ENCODE assay signal across 18 mouse cellular contexts in genomic region chr7:27459640-27460039, GRCm38 (mm10). TPM values are rescaled to one million over a fixed set of nuclear protein-coding genes. Genes with fewer than 3 reads are reported as not detected.
DNase-seq lines count a peak whose midpoint lies in the region; ATAC-seq and TF ChIP-seq lines count a peak whose summit lies in the region.
"Had no signal": no experiment of that assay in that cellular context is flagged by ENCODE, and none has a peak within 500 bp of the region (broad histone marks: within the 10 kb centered on the region; RNA-seq: fewer than 3 reads in every experiment).

No protein-coding gene starts in this region.

- peak; percentile 35; the same call in 1 of the 2 replicates for TF ChIP-seq EP300 in liver, embryonic 14.5 days (IDR thresholded peaks at IDR 0.05; ENCODE audit: low read depth)

- no peaks in the 10 kb centered on the region for H3K9me3 ChIP-seq in liver, embryonic 11.5 days (ENCODE audit: control insufficient read depth, low read length)
- no peaks in the 10 kb centered on the region for H3K9me3 ChIP-seq in liver, embryonic 14.5 days (ENCODE audit: control insufficient read depth, low read length)
- H3K9me3 ChIP-seq: heart, embryonic 15.5 days had no signal

- no peak overlapping the region for H3K4me3 ChIP-seq in liver, embryonic 11.5 days (ENCODE audit: low read depth, low read length)
- no peak overlapping the region for H3K4me3 ChIP-seq in liver, embryonic 14.5 days (ENCODE audit: insufficient read depth in 1 of 2, low read depth in 2 of 2, low read length in 2 of 2)
- H3K4me3 ChIP-seq: embryonic facial prominence, embryonic 10.5 days; gastrocnemius, adult 2 months; heart, embryonic 15.5 days; hindbrain, embryonic 10.5 days had no signal

- WGBS in liver, embryonic 11.5 days, result 49% methylated on average over 5 of the region's 5 CpGs
- 21% methylated on average over 5 of the region's 5 CpGs for WGBS in liver, embryonic 14.5 days (ENCODE audit: insufficient replicate concordance)

- H3K9ac ChIP-seq in liver, embryonic 11.5 days (ENCODE audit: low read depth, low read length), result no peak overlapping the region
- no peak overlapping the region for H3K9ac ChIP-seq in liver, embryonic 14.5 days (replicated peaks)
- H3K9ac ChIP-seq: heart, embryonic 15.5 days; hindbrain, embryonic 14.5 days had no signal

- DNase-seq in liver, embryonic 11.5 days (ENCODE audit: low spot score), result no peak
- no peak for DNase-seq in liver
- no peak for DNase-seq in liver, embryonic 14.5 days (ENCODE audit: low read depth in 3 of 3, low spot score in 3 of 3)
- DNase-seq in cerebellum, adult 11-12 months, result no peak
- no peak for DNase-seq in cerebellum, postnatal 25 days
- DNase-seq: adrenal gland, postnatal 10 days; cerebellum, adult 18-20 months; cerebellum, adult 9-11 months; gastrocnemius, adult 2 months; gastrocnemius, postnatal 25 days; heart, postnatal 14 days had no signal

- peak; percentile 45 for ATAC-seq in liver, embryonic 11.5 days (replicated peaks; ENCODE audit: low FRiP score)
- peak; percentile 29 for ATAC-seq in liver, embryonic 14.5 days (ENCODE audit: insufficient read depth)
- ATAC-seq in megakaryocyte progenitor cell, adult 5-6 weeks (replicated peaks; ENCODE audit: poor library complexity), result peak; percentile 26
- ATAC-seq: forebrain, embryonic 14.5 days had no signal

- TF ChIP-seq CTCF in liver, embryonic 14.5 days (IDR thresholded peaks at IDR 0.05; ENCODE audit: low read depth), result no peak

- no peak overlapping the region for H3K4me2 ChIP-seq in liver, embryonic 11.5 days
- H3K4me2 ChIP-seq in liver, embryonic 14.5 days (ENCODE audit: low read depth), result no peak overlapping the region
- H3K4me2 ChIP-seq: heart, embryonic 15.5 days; hindbrain, embryonic 14.5 days had no signal

- no peaks in the 10 kb centered on the region for H3K27me3 ChIP-seq in liver, embryonic 11.5 days (replicated peaks; ENCODE audit: control insufficient read depth, insufficient read depth, low read length)
- no peaks in the 10 kb centered on the region for H3K27me3 ChIP-seq in liver, embryonic 14.5 days (ENCODE audit: control insufficient read depth, insufficient read depth, low read length)
- H3K27me3 ChIP-seq: heart, embryonic 15.5 days had no signal

- peaks cover 26% of the 10 kb centered on the region for H3K4me1 ChIP-seq in liver, embryonic 11.5 days (replicated peaks; ENCODE audit: control insufficient read depth, insufficient read depth, low read length)
- H3K4me1 ChIP-seq in liver, embryonic 14.5 days (replicated peaks; ENCODE audit: control insufficient read depth in 2 of 2, insufficient read depth in 2 of 2, low read length in 1 of 2), result peaks cover 32 to 42% of the 10 kb centered on the region in 2 experiments
- H3K4me1 ChIP-seq: embryonic facial prominence, embryonic 10.5 days; heart, embryonic 15.5 days; hindbrain, embryonic 10.5 days had no signal

- H3K36me3 ChIP-seq in liver, embryonic 11.5 days (ENCODE audit: control insufficient read depth, insufficient read depth, low read length), result peaks cover 28% of the 10 kb centered on the region; the same call in 1 of the 2 replicates
- peaks cover 98% of the 10 kb centered on the region for H3K36me3 ChIP-seq in liver, embryonic 14.5 days (replicated peaks; ENCODE audit: control insufficient read depth, insufficient read depth, low read depth)
- H3K36me3 ChIP-seq: embryonic facial prominence, embryonic 10.5 days; heart, embryonic 15.5 days; hindbrain, embryonic 10.5 days had no signal

- H3K27ac ChIP-seq in liver, embryonic 11.5 days (ENCODE audit: low read depth, low read length), result peak overlapping the region; percentile 46; the same call in 1 of the 2 replicates
- peak overlapping the region; percentile 52 for H3K27ac ChIP-seq in liver, embryonic 14.5 days
- H3K27ac ChIP-seq: embryonic facial prominence, embryonic 10.5 days; gastrocnemius, adult 2 months; heart, embryonic 15.5 days; hindbrain, embryonic 10.5 days; hindbrain, embryonic 14.5 days had no signal

RNA-seq across cellular contexts. Expression of gene Blvrb, which starts 11.9 kb away (rescaled TPM):
- polyA plus RNA-seq in liver, embryonic 11.5 days (2014; fragmentation: Nextera tagmentation; extraction: Ambion mirVana), result 581 and 583 TPM in 2 replicates
- 673 and 878 TPM in 2 replicates for polyA plus RNA-seq in liver, embryonic 14.5 days (2012; rRNA removed)
- polyA plus RNA-seq in liver, embryonic 14.5 days (2014; fragmentation: Nextera tagmentation; extraction: Ambion mirVana), result 1,114 and 1,162 TPM in 2 replicates
- 31.8 and 53.4 TPM in 2 replicates for total RNA-seq in megakaryocyte progenitor cell, adult 5-6 weeks (2015)
- total RNA-seq in megakaryocyte progenitor cell, adult 5-6 weeks (2017), result 21.2 and 30.2 TPM in 2 replicates

RNA-seq across cellular contexts. Expression of gene Sptbn4, which starts 12.2 kb away (rescaled TPM):
- 0.17 and 0.19 TPM in 2 replicates for polyA plus RNA-seq in liver, embryonic 11.5 days (2014; fragmentation: Nextera tagmentation; extraction: Ambion mirVana)
- 0.06 TPM in 2 replicates for polyA plus RNA-seq in liver, embryonic 14.5 days (2012; rRNA removed)
- 0.05 and 0.06 TPM in 2 replicates for polyA plus RNA-seq in liver, embryonic 14.5 days (2014; fragmentation: Nextera tagmentation; extraction: Ambion mirVana)
- 0.02 and 0.07 TPM in 2 replicates for total RNA-seq in megakaryocyte progenitor cell, adult 5-6 weeks (2015)
- not detected in 2 replicates for total RNA-seq in megakaryocyte progenitor cell, adult 5-6 weeks (2017)
- total RNA-seq: granulocyte monocyte progenitor cell, adult 5-6 weeks had no signal

RNA-seq across cellular contexts. Expression of gene Sertad3, which starts 13.9 kb away (rescaled TPM):
- polyA plus RNA-seq in liver, embryonic 11.5 days (2014; fragmentation: Nextera tagmentation; extraction: Ambion mirVana), result 20.6 and 21.5 TPM in 2 replicates
- 22.6 and 24.0 TPM in 2 replicates for polyA plus RNA-seq in liver, embryonic 14.5 days (2012; rRNA removed)
- 22.5 and 25.3 TPM in 2 replicates for polyA plus RNA-seq in liver, embryonic 14.5 days (2014; fragmentation: Nextera tagmentation; extraction: Ambion mirVana)
- total RNA-seq in megakaryocyte progenitor cell, adult 5-6 weeks (2015), result 2.5 and 2.9 TPM in 2 replicates
- total RNA-seq in megakaryocyte progenitor cell, adult 5-6 weeks (2017), result 6.1 and 7.6 TPM in 2 replicates

RNA-seq across cellular contexts. Expression of gene Sertad1, which starts 27.1 kb away (rescaled TPM):
- 23.0 and 24.3 TPM in 2 replicates for polyA plus RNA-seq in liver, embryonic 11.5 days (2014; fragmentation: Nextera tagmentation; extraction: Ambion mirVana)
- polyA plus RNA-seq in liver, embryonic 14.5 days (2012; rRNA removed), result 9.9 and 13.5 TPM in 2 replicates
- polyA plus RNA-seq in liver, embryonic 14.5 days (2014; fragmentation: Nextera tagmentation; extraction: Ambion mirVana), result 19.7 and 20.3 TPM in 2 replicates
- total RNA-seq in megakaryocyte progenitor cell, adult 5-6 weeks (2015), result 9.2 and 12.5 TPM in 2 replicates
- total RNA-seq in megakaryocyte progenitor cell, adult 5-6 weeks (2017), result 5.9 and 6.8 TPM in 2 replicates

RNA-seq across cellular contexts. Expression of gene Prx, which starts 39.5 kb away (rescaled TPM):
- 0.80 and 0.84 TPM in 2 replicates for polyA plus RNA-seq in liver, embryonic 11.5 days (2014; fragmentation: Nextera tagmentation; extraction: Ambion mirVana)
- polyA plus RNA-seq in liver, embryonic 14.5 days (2012; rRNA removed), result 0.55 and 0.73 TPM in 2 replicates
- 0.23 and 0.29 TPM in 2 replicates for polyA plus RNA-seq in liver, embryonic 14.5 days (2014; fragmentation: Nextera tagmentation; extraction: Ambion mirVana)
- 0.52 and 0.68 TPM in 2 replicates for total RNA-seq in megakaryocyte progenitor cell, adult 5-6 weeks (2015)
- 0.75 and 0.81 TPM in 2 replicates for total RNA-seq in megakaryocyte progenitor cell, adult 5-6 weeks (2017)
